Mouse (Mus musculus) forebrain, embryonic 12.5 days (tissue): ENCODE data around the gene Ube3a. TPM values are rescaled to one million over a fixed set of nuclear protein-coding genes. Genes with fewer than 3 reads are reported as not detected.

ENCODE experiments used
- ATAC-seq: fragments of 200-750 bp; cut with Nextera tagmentation; 2 replicates; pipeline ENCODE4 v1.8.0; 2017; ENCODE audit warnings: moderate TSS enrichment; ENCODE audit not compliant: low FRiP score
- H3K27ac ChIP-seq: fragments of 300-500 bp; sonication (generic); 2 replicates; pipeline ENCODE4 v1.5.1; 2016; ENCODE audit warnings: mild to moderate bottlenecking
- H3K27me3 ChIP-seq: fragments of 300-500 bp; sonication (generic); 2 replicates; pipeline ENCODE4 v1.6.1; 2016; ENCODE audit warnings: mild to moderate bottlenecking
- H3K36me3 ChIP-seq: fragments of 300-500 bp; sonication (generic); replicated peaks from 2 replicates; pipeline ENCODE4 v1.6.1; 2016; ENCODE audit warnings: mild to moderate bottlenecking
- H3K4me1 ChIP-seq: fragments of 300-500 bp; sonication (generic); 2 replicates; pipeline ENCODE4 v1.6.1; 2016
- H3K4me2 ChIP-seq: fragments of 300-500 bp; sonication (generic); 2 replicates; pipeline ENCODE4 v1.6.1; 2016; ENCODE audit warnings: mild to moderate bottlenecking, moderate library complexity
- H3K4me3 ChIP-seq: fragments of 300-500 bp; sonication (generic); replicated peaks from 2 replicates; pipeline ENCODE4 v1.5.1; 2016; ENCODE audit warnings: mild to moderate bottlenecking
- H3K9ac ChIP-seq: fragments of 300-500 bp; sonication (generic); 2 replicates; pipeline ENCODE4 v1.6.1; 2016; ENCODE audit warnings: mild to moderate bottlenecking
- H3K9me3 ChIP-seq: fragments of 300-500 bp; sonication (generic); 2 replicates; pipeline ENCODE4 v1.6.1; 2016
- WGBS: fragments of 180-500 bp; shearing (Covaris S2); methylation state at CpG from one replicate; pipeline ENCODE4 v1.1.7; 2016; 5-methylcytosine and 5-hydroxymethylcytosine counted together
- polyA plus RNA-seq: library from polyadenylated mRNA; unstranded; fragments of >200 nt; fragmentation: Nextera tagmentation; extraction: Ambion mirVana; gene quantifications from 2 replicates; pipeline ENCODE4 v1.2.1, GENCODE M21; 2016

Gene Ube3a
- polyA plus RNA-seq, 1 experiment from 2014 or later, result 191 TPM

DNA sequence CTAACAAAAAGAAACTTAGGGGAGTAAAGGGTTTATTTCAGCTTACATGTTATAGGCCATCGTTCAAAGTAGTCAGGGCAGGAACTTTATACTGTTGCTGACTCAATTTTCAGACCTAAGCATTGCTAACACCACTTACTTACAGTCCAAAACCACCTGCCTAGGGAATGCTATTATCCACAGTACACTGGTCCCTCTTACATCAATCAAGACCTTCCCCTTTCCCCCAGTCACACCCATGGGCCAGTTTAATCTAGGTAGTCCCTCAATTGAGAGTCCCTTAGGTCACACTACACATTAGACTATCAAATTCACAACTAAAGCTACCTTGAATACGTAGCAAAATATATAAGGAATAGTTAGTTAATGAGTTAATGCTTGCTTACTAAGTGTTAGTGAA, 24.8 kb downstream of the Ube3a start:
- Histone ChIP-seq H3K4me3 (no peak overlapping the region), H3K4me2 (no peak overlapping the region), H3K27me3 (no peaks in the 10 kb centered on the region), H3K36me3 (peaks cover 18% of the 10 kb centered on the region), H3K9ac (no peak overlapping the region), H3K27ac (no peak overlapping the region), H3K4me1 (no peaks in the 10 kb centered on the region), H3K9me3 (peaks cover 8% of the 10 kb centered on the region; the same call in 1 of the 2 replicates)
- ATAC-seq, result no peak
- 95% methylated on average over 2 of the region's 2 CpGs for WGBS

DNA sequence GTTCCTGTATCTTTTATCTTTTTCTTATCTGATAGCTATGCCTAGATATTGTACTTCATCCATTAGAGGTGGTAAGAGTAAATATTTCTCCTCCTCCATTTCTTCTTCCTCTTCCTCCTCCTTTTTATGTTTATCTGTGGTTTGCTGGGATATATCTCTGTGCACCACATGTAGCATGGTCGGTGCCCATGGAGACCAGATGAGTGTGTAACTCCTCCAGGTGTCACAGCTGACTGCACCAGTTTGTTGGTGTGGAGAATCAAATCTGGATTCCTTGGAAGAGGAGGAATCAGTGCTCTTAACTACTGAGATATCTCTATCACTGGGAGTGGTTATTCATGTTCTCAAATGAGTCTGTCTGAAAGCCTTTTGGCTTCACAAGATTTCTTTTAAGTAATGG, 37.0 kb downstream of the Ube3a start:
- WGBS, result 92% methylated on average over 1 of the region's 1 CpGs
- no peak overlapping the region for H3K4me3 ChIP-seq
- no peak for ATAC-seq

DNA sequence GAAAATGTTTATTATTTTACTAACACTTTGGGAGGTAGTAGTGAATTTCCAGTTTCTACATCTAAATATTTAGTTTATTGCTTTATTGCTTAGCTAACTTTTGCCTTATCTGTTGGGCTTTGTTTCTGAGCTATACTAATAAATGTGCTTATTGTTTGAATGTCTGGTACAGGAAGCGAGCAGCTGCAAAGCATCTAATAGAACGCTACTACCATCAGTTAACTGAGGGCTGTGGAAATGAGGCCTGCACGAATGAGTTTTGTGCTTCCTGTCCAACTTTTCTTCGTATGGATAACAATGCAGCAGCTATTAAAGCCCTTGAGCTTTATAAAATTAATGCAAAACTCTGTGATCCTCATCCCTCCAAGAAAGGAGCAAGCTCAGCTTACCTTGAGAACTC, 43.2 kb downstream of the Ube3a start:
- no peak for ATAC-seq
- no peaks in the 10 kb centered on the region for H3K27me3 ChIP-seq
- H3K4me2 ChIP-seq, result no peak overlapping the region
- no peak overlapping the region for H3K9ac ChIP-seq
- no peaks in the 10 kb centered on the region for H3K9me3 ChIP-seq
- no peaks in the 10 kb centered on the region for H3K4me1 ChIP-seq
- H3K36me3 ChIP-seq, result peaks cover 13% of the 10 kb centered on the region
- no peak overlapping the region for H3K4me3 ChIP-seq
- H3K27ac ChIP-seq, result no peak overlapping the region
- 79% methylated on average over 4 of the region's 4 CpGs for WGBS

More for the DNA sequence above, 37.0 kb downstream of the Ube3a start:
- Histone ChIP-seq H3K4me1 (no peaks in the 10 kb centered on the region), H3K9ac (no peak overlapping the region), H3K4me2 (no peak overlapping the region), H3K9me3 (no peaks in the 10 kb centered on the region), H3K27me3 (no peaks in the 10 kb centered on the region), H3K27ac (no peak overlapping the region), H3K36me3 (no peaks in the 10 kb centered on the region; the same call in 1 of the 2 replicates)

DNA sequence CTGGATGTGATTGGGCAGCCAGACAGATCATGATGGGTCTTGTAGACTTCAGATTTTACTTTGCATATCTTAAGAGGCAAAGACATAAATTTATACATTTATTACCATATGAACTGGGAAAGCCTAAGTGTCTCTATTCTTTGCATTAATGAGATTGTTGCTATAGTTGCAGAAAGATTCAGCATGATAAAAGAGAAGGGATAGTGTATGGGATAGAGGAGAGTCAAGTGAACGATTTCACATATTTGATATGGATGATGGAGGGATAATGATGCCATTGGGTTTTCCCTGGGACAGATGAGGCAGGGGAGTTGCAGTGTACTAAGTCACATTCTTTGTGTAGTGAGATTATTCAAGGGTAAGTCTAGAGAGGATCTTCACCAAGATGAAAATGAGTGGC, 84.0 kb downstream of the Ube3a start:
- Histone ChIP-seq H3K9me3 (no peaks in the 10 kb centered on the region), H3K36me3 (peaks cover 2% of the 10 kb centered on the region; the same call in 1 of the 2 replicates), H3K9ac (no peak overlapping the region), H3K4me3 (no peak overlapping the region), H3K4me2 (no peak overlapping the region), H3K27me3 (no peaks in the 10 kb centered on the region), H3K4me1 (no peaks in the 10 kb centered on the region), H3K27ac (no peak overlapping the region)
- ATAC-seq, result no peak
- WGBS, result 80% methylated on average over 1 of the region's 1 CpGs

DNA sequence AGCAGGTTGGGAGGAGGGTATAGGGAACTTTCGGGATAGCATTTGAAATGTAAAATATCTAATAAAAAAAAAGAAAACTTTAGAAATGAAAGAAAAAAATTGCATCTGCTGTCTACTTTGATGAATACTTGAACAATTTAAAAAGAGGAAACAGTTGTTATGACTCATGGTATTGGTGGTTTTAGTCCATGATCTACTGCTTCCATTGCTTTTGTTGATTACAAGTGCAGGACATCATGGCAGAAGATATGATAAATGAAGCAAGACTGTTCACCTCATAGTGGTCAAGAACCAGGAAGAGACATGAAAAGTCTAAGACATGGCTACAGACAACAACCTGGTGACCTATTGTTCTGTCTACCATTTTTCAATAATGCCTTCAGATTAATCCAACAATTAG, 94.2 kb downstream of the Ube3a start:
- H3K9me3 ChIP-seq, result no peaks in the 10 kb centered on the region
- no peak overlapping the region for H3K27ac ChIP-seq
- no peaks in the 10 kb centered on the region for H3K27me3 ChIP-seq
- no peaks in the 10 kb centered on the region for H3K4me1 ChIP-seq
- H3K36me3 ChIP-seq, result no peaks in the 10 kb centered on the region
- H3K9ac ChIP-seq, result no peak overlapping the region
- WGBS, result 89% methylated on average over 1 of the region's 1 CpGs
- no peak for ATAC-seq
- no peak overlapping the region for H3K4me2 ChIP-seq
- H3K4me3 ChIP-seq, result no peak overlapping the region
